Mouse (Mus musculus): Measurements from ENCODE around the gene Armh3.
A peak's percentile ranks its signal among the peaks of the same experiment; 100 is the strongest.

DNA sequence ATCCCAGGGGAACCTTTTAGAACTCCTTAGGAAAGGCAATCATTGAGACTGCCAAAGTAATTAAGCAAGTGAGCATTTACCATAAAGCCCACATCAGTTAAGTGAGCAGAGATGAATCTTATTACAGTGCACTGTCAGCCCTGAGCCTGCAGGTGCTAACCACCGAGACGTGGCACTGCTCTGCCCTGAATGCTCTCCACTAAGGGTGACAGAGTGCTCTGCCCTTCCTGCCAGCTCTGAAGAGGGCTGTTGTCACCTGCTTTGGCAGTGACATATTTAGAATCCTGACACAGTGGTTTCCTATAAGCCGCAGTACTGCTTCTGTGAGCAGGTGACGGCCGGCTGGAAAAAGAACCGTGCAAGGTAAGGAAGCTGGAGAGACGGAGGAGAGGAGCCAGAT lies 143.8 kb downstream of the Armh3 start:
- TF ChIP-seq CTCF (IDR thresholded peaks at IDR 0.05; ENCODE audit: borderline replicate concordance, control insufficient read depth, extremely low read depth, insufficient read depth, low read length, poor library complexity) (peak; percentile 33; the same call in 1 of the 2 replicates), POLR2A (IDR thresholded peaks at IDR 0.05; ENCODE audit: control insufficient read depth, extremely low read depth, insufficient read depth, low read length, poor library complexity) (no peak)

All from thymus, adult 2 months (tissue).